ENCODE assay signal across 12 mouse cellular contexts in genomic region chr1:91845380-91845957, GRCm38 (mm10). TPM values are rescaled to one million over a fixed set of nuclear protein-coding genes. Genes with fewer than 3 reads are reported as not detected.
DNase-seq lines count a peak whose midpoint lies in the region; ATAC-seq and TF ChIP-seq lines count a peak whose summit lies in the region.
"Had no signal": no experiment of that assay in that cellular context is flagged by ENCODE, and none has a peak within 500 bp of the region (broad histone marks: within the 10 kb centered on the region; RNA-seq: fewer than 3 reads in every experiment).

No protein-coding gene starts in this region.

- H3K4me3 ChIP-seq in forebrain, postnatal 0 days (ENCODE audit: low read depth, low read length) = no peak overlapping the region
- no peak overlapping the region for H3K4me3 ChIP-seq in forebrain, embryonic 12.5 days (replicated peaks)
- no peak overlapping the region for H3K4me3 ChIP-seq in kidney, embryonic 15.5 days (replicated peaks)
- H3K4me3 ChIP-seq in kidney, embryonic 14.5 days (ENCODE audit: low read length) = no peak overlapping the region
- peak overlapping the region; percentile 29; the same call in 1 of the 2 replicates for H3K4me3 ChIP-seq in embryonic facial prominence, embryonic 10.5 days
- H3K4me3 ChIP-seq in limb, embryonic 11.5 days (ENCODE audit: low read depth, low read length) = no peak overlapping the region
- H3K4me3 ChIP-seq: liver, embryonic 12.5 days had no signal

- no peaks in the 10 kb centered on the region for H3K36me3 ChIP-seq in forebrain, postnatal 0 days (ENCODE audit: insufficient read depth)
- H3K36me3 ChIP-seq in forebrain, embryonic 12.5 days (replicated peaks) = no peaks in the 10 kb centered on the region
- no peaks in the 10 kb centered on the region for H3K36me3 ChIP-seq in kidney, embryonic 15.5 days
- no peaks in the 10 kb centered on the region for H3K36me3 ChIP-seq in kidney, embryonic 14.5 days (ENCODE audit: control insufficient read depth, insufficient read depth, low read length)
- H3K36me3 ChIP-seq in embryonic facial prominence, embryonic 10.5 days (replicated peaks) = peaks cover 48% of the 10 kb centered on the region
- H3K36me3 ChIP-seq in limb, embryonic 11.5 days (ENCODE audit: control insufficient read depth, insufficient read depth, low read length) = peaks cover 2% of the 10 kb centered on the region; the same call in 1 of the 2 replicates
- H3K36me3 ChIP-seq: liver, embryonic 12.5 days had no signal

- intact Hi-C loops in left cerebral cortex, postnatal 10 days (cut with DNase I) = no loop called here

- 55% methylated on average over 9 of the region's 9 CpGs for WGBS in forebrain, postnatal 0 days
- 82% methylated on average over 9 of the region's 9 CpGs for WGBS in forebrain, embryonic 12.5 days
- 75% methylated on average over 9 of the region's 9 CpGs for WGBS in kidney, embryonic 15.5 days
- 81% methylated on average over 9 of the region's 9 CpGs for WGBS in kidney, embryonic 14.5 days
- WGBS in embryonic facial prominence, embryonic 10.5 days = 70% methylated on average over 9 of the region's 9 CpGs
- WGBS in limb, embryonic 11.5 days = 74% methylated on average over 9 of the region's 9 CpGs

- no peaks in the 10 kb centered on the region for H3K4me1 ChIP-seq in forebrain, postnatal 0 days (ENCODE audit: insufficient read depth)
- 0 out of 2 replicates have a peak, but pooled peaks cover 4% of the 10 kb centered on the region for H3K4me1 ChIP-seq in forebrain, embryonic 12.5 days
- H3K4me1 ChIP-seq in kidney, embryonic 15.5 days = peaks cover 15% of the 10 kb centered on the region
- peaks cover 9% of the 10 kb centered on the region for H3K4me1 ChIP-seq in kidney, embryonic 14.5 days (ENCODE audit: control insufficient read depth, insufficient read depth, low read length)
- peaks cover 38% of the 10 kb centered on the region for H3K4me1 ChIP-seq in embryonic facial prominence, embryonic 10.5 days
- H3K4me1 ChIP-seq in limb, embryonic 11.5 days (ENCODE audit: control insufficient read depth, insufficient read depth, low read length) = peaks cover 22% of the 10 kb centered on the region
- H3K4me1 ChIP-seq: liver, embryonic 12.5 days had no signal

- no peak for DNase-seq in forebrain, postnatal 0 days
- no peak for DNase-seq in embryonic facial prominence, embryonic 10.5 days (ENCODE audit: low spot score)
- DNase-seq in limb, embryonic 11.5 days (ENCODE audit: low spot score) = no peak
- no peak for DNase-seq in embryo, embryonic 10.5 days (ENCODE audit: low spot score)
- DNase-seq in left cerebral cortex, postnatal 10 days (ENCODE audit: extremely low spot score in 1 of 2, low spot score in 2 of 2) = no peak
- DNase-seq: cerebellum, adult 11 months; heart, postnatal 36 days; kidney, postnatal 10 days had no signal

- H3K9me3 ChIP-seq in forebrain, postnatal 0 days (ENCODE audit: low read length) = no peaks in the 10 kb centered on the region
- H3K9me3 ChIP-seq in forebrain, embryonic 12.5 days = no peaks in the 10 kb centered on the region
- no peaks in the 10 kb centered on the region for H3K9me3 ChIP-seq in kidney, embryonic 15.5 days (replicated peaks)
- no peaks in the 10 kb centered on the region for H3K9me3 ChIP-seq in kidney, embryonic 14.5 days (ENCODE audit: control insufficient read depth, low read length)
- H3K9me3 ChIP-seq in embryonic facial prominence, embryonic 10.5 days = peaks cover 5% of the 10 kb centered on the region; the same call in 1 of the 2 replicates
- no peaks in the 10 kb centered on the region for H3K9me3 ChIP-seq in limb, embryonic 11.5 days (ENCODE audit: control insufficient read depth, low read length)
- H3K9me3 ChIP-seq: liver, embryonic 12.5 days had no signal

- no peak overlapping the region for H3K27ac ChIP-seq in forebrain, postnatal 0 days (ENCODE audit: low read depth, low read length)
- H3K27ac ChIP-seq in forebrain, embryonic 12.5 days = no peak overlapping the region
- H3K27ac ChIP-seq in kidney, embryonic 15.5 days = 0 out of 2 replicates have a peak overlapping the region, but pooled peaks have one; percentile 47
- no peak overlapping the region for H3K27ac ChIP-seq in kidney, embryonic 14.5 days (ENCODE audit: low read depth, low read length)
- H3K27ac ChIP-seq in embryonic facial prominence, embryonic 10.5 days (replicated peaks) = peak overlapping the region; percentile 75
- H3K27ac ChIP-seq in limb, embryonic 11.5 days (replicated peaks; ENCODE audit: low read depth, low read length) = no peak overlapping the region
- H3K27ac ChIP-seq: liver, embryonic 12.5 days had no signal

- H3K9ac ChIP-seq in forebrain, postnatal 0 days = no peak overlapping the region
- no peak overlapping the region for H3K9ac ChIP-seq in forebrain, embryonic 12.5 days
- no peak overlapping the region for H3K9ac ChIP-seq in kidney, embryonic 15.5 days
- no peak overlapping the region for H3K9ac ChIP-seq in kidney, embryonic 14.5 days (ENCODE audit: low read depth, low read length)
- 0 out of 2 replicates have a peak overlapping the region, but pooled peaks have one; percentile 23 for H3K9ac ChIP-seq in limb, embryonic 11.5 days (ENCODE audit: low read length)
- H3K9ac ChIP-seq: liver, embryonic 12.5 days had no signal

- H3K27me3 ChIP-seq in forebrain, postnatal 0 days (ENCODE audit: insufficient read depth, low read length) = no peaks in the 10 kb centered on the region
- peaks cover 22% of the 10 kb centered on the region; the same call in 1 of the 2 replicates for H3K27me3 ChIP-seq in forebrain, embryonic 12.5 days
- 0 out of 2 replicates have a peak, but pooled peaks cover 3% of the 10 kb centered on the region for H3K27me3 ChIP-seq in kidney, embryonic 15.5 days
- H3K27me3 ChIP-seq in kidney, embryonic 14.5 days (ENCODE audit: control insufficient read depth, insufficient read depth, low read length) = peaks cover 3% of the 10 kb centered on the region; the same call in 1 of the 2 replicates
- H3K27me3 ChIP-seq in embryonic facial prominence, embryonic 10.5 days (replicated peaks; ENCODE audit: low read depth, poor library complexity, severe bottlenecking) = no peaks in the 10 kb centered on the region
- no peaks in the 10 kb centered on the region for H3K27me3 ChIP-seq in limb, embryonic 11.5 days (ENCODE audit: control insufficient read depth, insufficient read depth, low read length)
- H3K27me3 ChIP-seq: liver, embryonic 12.5 days had no signal

- ATAC-seq in forebrain, postnatal 0 days = peak; percentile 27; the same call in 1 of the 2 replicates
- ATAC-seq in forebrain, embryonic 12.5 days (ENCODE audit: low FRiP score) = no peak
- ATAC-seq in kidney, embryonic 15.5 days (replicated peaks; ENCODE audit: low FRiP score) = no peak
- no peak for ATAC-seq in kidney, embryonic 14.5 days (ENCODE audit: low FRiP score, low TSS enrichment)
- ATAC-seq in limb, embryonic 11.5 days (ENCODE audit: insufficient number of reproducible peaks, low FRiP score, low TSS enrichment, low read depth) = no peak
- ATAC-seq: liver, embryonic 12.5 days had no signal

- TF ChIP-seq CTCF in forebrain, postnatal 0 days (IDR thresholded peaks at IDR 0.05; ENCODE audit: low read depth) = no peak

- H3K4me2 ChIP-seq in forebrain, postnatal 0 days (ENCODE audit: low read depth) = no peak overlapping the region
- no peak overlapping the region for H3K4me2 ChIP-seq in forebrain, embryonic 12.5 days
- no peak overlapping the region for H3K4me2 ChIP-seq in kidney, embryonic 15.5 days
- no peak overlapping the region for H3K4me2 ChIP-seq in kidney, embryonic 14.5 days (replicated peaks; ENCODE audit: low read depth, low read length)
- H3K4me2 ChIP-seq in limb, embryonic 11.5 days (ENCODE audit: low read depth, severe bottlenecking) = no peak overlapping the region
- H3K4me2 ChIP-seq: liver, embryonic 12.5 days had no signal

RNA-seq across cellular contexts. Expression of gene Twist2, which starts 44.2 kb away (rescaled TPM):
- 0.62 and 1.5 TPM in 2 replicates for total RNA-seq in forebrain, postnatal 0 days (2014; rRNA removed)
- 1.6 and 1.8 TPM in 2 replicates for polyA plus RNA-seq in forebrain, postnatal 0 days (2015; fragmentation: Nextera tagmentation; extraction: Ambion mirVana)
- polyA plus RNA-seq in forebrain, embryonic 12.5 days (2016; fragmentation: Nextera tagmentation; extraction: Ambion mirVana) = 6.2 and 8.8 TPM in 2 replicates
- 6.9 and 8.9 TPM in 2 replicates for polyA plus RNA-seq in kidney, embryonic 15.5 days (2015; fragmentation: Nextera tagmentation; extraction: Ambion mirVana)
- polyA plus RNA-seq in kidney, embryonic 14.5 days (2014; fragmentation: Nextera tagmentation; extraction: Ambion mirVana) = 8.0 and 10.2 TPM in 2 replicates
- 53.8 and 55.3 TPM in 2 replicates for polyA plus RNA-seq in embryonic facial prominence, embryonic 10.5 days (2016; fragmentation: Nextera tagmentation; extraction: Ambion mirVana)
- 43.8 and 47.0 TPM in 2 replicates for polyA plus RNA-seq in limb, embryonic 11.5 days (2014; fragmentation: Nextera tagmentation; extraction: Ambion mirVana)
- total RNA-seq in left cerebral cortex, postnatal 10 days (2021) = 1 to 10 TPM; 1.5 to 1.6 TPM

Comparison
In these comparisons a context has a peak if more than half of its experiments do, and no peak if none do; other contexts are left out.
1. H3K27ac ChIP-seq: peak in kidney, embryonic 15.5 days (single experiment) and embryonic facial prominence, embryonic 10.5 days (single experiment); none in forebrain, postnatal 0 days (single experiment), forebrain, embryonic 12.5 days (single experiment), kidney, embryonic 14.5 days (single experiment) and limb, embryonic 11.5 days (single experiment).